ENCODE assay signal across 8 mouse cellular contexts in genomic region chr7:98839312-98839711, GRCm38 (mm10). TPM values are rescaled to one million over a fixed set of nuclear protein-coding genes. Genes with fewer than 3 reads are reported as not detected.
DNase-seq lines count a peak whose midpoint lies in the region; ATAC-seq and TF ChIP-seq lines count a peak whose summit lies in the region.

No protein-coding gene starts in this region.

- H3K9me3 ChIP-seq in forebrain, embryonic 12.5 days = no peaks in the 10 kb centered on the region
- no peaks in the 10 kb centered on the region for H3K9me3 ChIP-seq in limb, embryonic 13.5 days

- DNase-seq in left cerebral cortex, adult 2 months (ENCODE audit: extremely low spot score in 1 of 2, low spot score in 2 of 2) = no peak
- no peak for DNase-seq in left cerebral cortex, adult 9 months (ENCODE audit: low spot score in 2 of 2)
- no peak for DNase-seq in left cerebral cortex, postnatal 14 days (ENCODE audit: low spot score in 2 of 2)
- no peak for DNase-seq in kidney, postnatal 10 days
- no peak for DNase-seq in ovary, adult 18-20 months (ENCODE audit: low spot score)

- peaks cover 88% of the 10 kb centered on the region for H3K27me3 ChIP-seq in forebrain, embryonic 12.5 days
- H3K27me3 ChIP-seq in limb, embryonic 13.5 days = peaks cover 85% of the 10 kb centered on the region

- intact Hi-C loops in left cerebral cortex, adult 2 months (cut with DNase I) = loop anchor here (5.0 kb wide), 1 partner anchor 238 kb away; no protein-coding TSS in a partner anchor
- intact Hi-C loops in left cerebral cortex, postnatal 14 days (cut with DNase I) = loop anchor here (5.0 kb wide), 1 partner anchor 238 kb away; no protein-coding TSS in a partner anchor

- no peaks in the 10 kb centered on the region for H3K36me3 ChIP-seq in forebrain, embryonic 12.5 days (replicated peaks)
- peaks cover 3% of the 10 kb centered on the region; the same call in 1 of the 2 replicates for H3K36me3 ChIP-seq in limb, embryonic 13.5 days

- H3K4me1 ChIP-seq in forebrain, embryonic 12.5 days = peaks cover 61% of the 10 kb centered on the region
- H3K4me1 ChIP-seq in limb, embryonic 13.5 days = peaks cover 93% of the 10 kb centered on the region
- peaks cover 45% of the 10 kb centered on the region for H3K4me1 ChIP-seq in olfactory bulb, adult 2 months (ENCODE audit: control insufficient read depth, insufficient read depth, low read length)

- no peak for TF ChIP-seq CTCF in left cerebral cortex, adult 2 months (IDR thresholded peaks at IDR 0.05)
- no peak for TF ChIP-seq CTCF in olfactory bulb, adult 2 months (IDR thresholded peaks at IDR 0.05; ENCODE audit: insufficient read depth, low read depth, low read length)

- peak overlapping the region; percentile 84 for H3K4me2 ChIP-seq in forebrain, embryonic 12.5 days
- H3K4me2 ChIP-seq in limb, embryonic 13.5 days (replicated peaks) = peak overlapping the region; percentile 90

- no peak for TF ChIP-seq POLR2A in olfactory bulb, adult 2 months (IDR thresholded peaks at IDR 0.05; ENCODE audit: insufficient read depth, low read depth, low read length)

- no peak overlapping the region for H3K27ac ChIP-seq in left cerebral cortex, adult 2 months
- H3K27ac ChIP-seq in forebrain, embryonic 12.5 days = no peak overlapping the region
- H3K27ac ChIP-seq in limb, embryonic 13.5 days = peak overlapping the region; percentile 75; the same call in 1 of the 2 replicates
- no peak overlapping the region for H3K27ac ChIP-seq in olfactory bulb, adult 2 months (ENCODE audit: insufficient read depth, low read depth, low read length)

- H3K9ac ChIP-seq in forebrain, embryonic 12.5 days = peak overlapping the region; percentile 49; the same call in 1 of the 2 replicates
- peak overlapping the region; percentile 81 for H3K9ac ChIP-seq in limb, embryonic 13.5 days

- H3K4me3 ChIP-seq in left cerebral cortex, adult 2 months = peak overlapping the region; percentile 42
- peak overlapping the region; percentile 49 for H3K4me3 ChIP-seq in forebrain, embryonic 12.5 days (replicated peaks)
- peak overlapping the region; percentile 65 for H3K4me3 ChIP-seq in limb, embryonic 13.5 days
- H3K4me3 ChIP-seq in olfactory bulb, adult 2 months (ENCODE audit: insufficient read depth, low read depth, low read length) = peak overlapping the region; percentile 39

- no peak for ATAC-seq in forebrain, embryonic 12.5 days (ENCODE audit: low FRiP score)
- no peak for ATAC-seq in limb, embryonic 13.5 days (ENCODE audit: low FRiP score, low read depth)

- WGBS in forebrain, embryonic 12.5 days = 3% methylated on average over 12 of the region's 12 CpGs
- 3% methylated on average over 12 of the region's 12 CpGs for WGBS in limb, embryonic 13.5 days
- 25% methylated on average over 12 of the region's 12 CpGs for WGBS in olfactory bulb, adult 2 months

RNA-seq across cellular contexts. Expression of gene Wnt11, which starts 4.4 kb away (rescaled TPM):
- 1 to 10 TPM in 1 of 2 experiments, under 1 TPM in 1; 0.93 to 1.0 TPM for total RNA-seq in left cerebral cortex, adult 2 months (2021)
- 1.7 and 2.6 TPM in 2 replicates for polyA plus RNA-seq in forebrain, embryonic 12.5 days (2016; fragmentation: Nextera tagmentation; extraction: Ambion mirVana)
- polyA plus RNA-seq in limb, embryonic 13.5 days (2015; fragmentation: Nextera tagmentation; extraction: Ambion mirVana) = 37.2 and 38.3 TPM in 2 replicates
- not detected in 2 replicates for polyA plus RNA-seq in olfactory bulb, adult 2 months (2012; ENCODE audit: insufficient read depth, insufficient read length, low replicate concordance, missing spikeins)
- under 1 TPM; 0.15 to 0.42 TPM for total RNA-seq in left cerebral cortex, postnatal 14 days (2021)

Comparison
In these comparisons a context has a peak if more than half of its experiments do, and no peak if none do; other contexts are left out.
1. RNA of gene Wnt11, which starts 4.4 kb away (polyA plus RNA-seq): 37.2 to 38.3 TPM in limb, embryonic 13.5 days; 1.7 to 2.6 TPM in forebrain, embryonic 12.5 days and not detected in olfactory bulb, adult 2 months; every median in the first group is over 10 times any median in the second.
2. Peak in every context shown above with its lines, with median percentiles within 50 percentile points of each other: H3K4me3 ChIP-seq.